Mouse (Mus musculus) ovary, adult 10 weeks (tissue): ENCODE measurements around the gene Smg6. TPM values are rescaled to one million over a fixed set of nuclear protein-coding genes. Genes with fewer than 3 reads are reported as not detected.

Experiments used
- polyA plus RNA-seq: library from polyadenylated mRNA; stranded (reverse); fragments of 350-450 nt; fragmentation: Illumina TruSeq; extraction: RNeasy Lipid Tissue Mini Kit (QIAGEN cat#74804); gene quantifications from one replicate; pipeline ENCODE4 v1.2.3, GENCODE M21; 2014

Smg6 gene
- 21.2 TPM for polyA plus RNA-seq

DNA sequence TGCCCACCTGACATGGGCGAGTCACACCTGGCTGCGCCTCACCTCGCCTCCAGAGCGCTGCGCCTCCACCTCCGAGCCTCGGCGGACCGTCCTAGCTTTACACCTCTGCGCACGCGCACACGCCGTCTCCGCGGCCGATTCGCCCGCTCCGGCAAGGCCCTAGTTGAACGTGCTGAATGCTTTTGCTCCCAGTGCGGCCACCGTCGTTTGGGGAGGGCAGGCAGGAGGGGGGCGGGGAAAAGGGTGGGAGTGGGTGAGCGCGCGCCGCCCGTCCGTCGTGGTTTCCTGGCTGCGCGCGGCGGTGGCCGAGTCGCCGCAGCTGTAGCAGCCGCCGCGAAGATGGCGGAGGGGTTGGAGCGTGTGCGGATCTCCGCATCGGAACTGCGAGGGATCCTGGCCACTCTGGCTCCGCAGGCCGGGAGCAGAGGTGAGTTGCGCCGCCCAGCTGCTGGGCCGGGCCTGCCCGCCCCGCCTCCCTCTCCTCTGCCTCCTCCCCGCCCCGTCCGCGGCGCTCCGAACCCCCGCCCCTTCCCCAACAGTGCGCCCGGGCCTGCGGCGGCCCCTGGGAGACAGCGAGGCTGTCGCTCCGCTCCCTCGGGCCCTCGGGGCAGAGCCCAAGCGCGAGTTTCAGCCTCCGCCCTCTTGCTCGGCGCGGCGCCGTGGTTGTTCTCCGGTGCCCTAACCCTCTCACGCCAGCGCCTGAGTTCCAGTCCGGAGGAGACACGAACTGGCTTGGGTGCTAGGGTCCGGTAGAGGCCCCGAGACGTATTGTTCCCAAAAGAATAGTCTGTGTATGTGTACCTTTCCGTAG is at the start of gene Smg6, which contains the start of gene Srr:
TSS of gene Smg6 (plus strand) at position 247 of the 811 bp plus-strand sequence.
TSS of gene Srr (minus strand) at position 372 of the 811 bp plus-strand sequence.

DNA sequence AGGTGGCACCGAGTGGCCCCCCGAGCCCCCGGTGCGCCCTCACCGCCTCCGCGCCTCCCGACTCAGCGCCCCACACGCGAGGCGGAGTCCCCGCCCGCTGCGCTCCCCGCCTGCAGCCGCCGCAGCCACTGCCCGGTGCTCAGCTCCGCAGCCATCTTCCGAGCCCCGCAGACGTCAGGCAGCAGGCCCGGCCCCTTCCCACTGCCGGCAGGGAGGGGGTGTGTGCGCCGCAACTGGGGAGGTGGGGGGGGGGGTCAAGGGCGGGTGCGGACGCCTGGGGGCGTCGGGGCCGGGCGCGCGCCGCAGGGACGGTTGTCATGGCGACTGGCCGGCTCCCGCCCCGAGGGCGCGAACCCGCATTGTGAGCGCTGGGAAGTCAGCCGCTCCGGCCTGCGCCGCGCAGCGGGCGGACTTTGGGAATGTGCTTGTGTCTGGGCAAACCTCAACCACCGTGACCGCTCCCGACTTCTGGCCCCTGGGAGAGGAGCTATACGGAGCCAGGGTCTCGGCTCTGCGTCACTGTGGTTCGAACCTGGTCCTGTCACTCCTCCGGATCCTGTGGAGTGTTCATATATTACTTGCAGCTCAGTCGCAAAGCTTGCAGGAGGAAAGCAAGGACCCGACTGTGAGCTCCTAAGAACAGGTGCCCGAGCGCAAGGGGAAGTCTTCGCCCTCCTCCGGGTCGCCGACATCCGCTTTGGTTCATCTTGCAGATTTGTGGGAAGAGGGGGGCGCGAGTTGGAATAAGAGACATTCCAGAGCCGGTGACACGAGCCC is 28.5 kb upstream of the Smg6 start, which contains the start of gene Sgsm2:
TSS of gene Sgsm2 (minus strand) at position 160 of the 777 bp plus-strand sequence.

DNA sequence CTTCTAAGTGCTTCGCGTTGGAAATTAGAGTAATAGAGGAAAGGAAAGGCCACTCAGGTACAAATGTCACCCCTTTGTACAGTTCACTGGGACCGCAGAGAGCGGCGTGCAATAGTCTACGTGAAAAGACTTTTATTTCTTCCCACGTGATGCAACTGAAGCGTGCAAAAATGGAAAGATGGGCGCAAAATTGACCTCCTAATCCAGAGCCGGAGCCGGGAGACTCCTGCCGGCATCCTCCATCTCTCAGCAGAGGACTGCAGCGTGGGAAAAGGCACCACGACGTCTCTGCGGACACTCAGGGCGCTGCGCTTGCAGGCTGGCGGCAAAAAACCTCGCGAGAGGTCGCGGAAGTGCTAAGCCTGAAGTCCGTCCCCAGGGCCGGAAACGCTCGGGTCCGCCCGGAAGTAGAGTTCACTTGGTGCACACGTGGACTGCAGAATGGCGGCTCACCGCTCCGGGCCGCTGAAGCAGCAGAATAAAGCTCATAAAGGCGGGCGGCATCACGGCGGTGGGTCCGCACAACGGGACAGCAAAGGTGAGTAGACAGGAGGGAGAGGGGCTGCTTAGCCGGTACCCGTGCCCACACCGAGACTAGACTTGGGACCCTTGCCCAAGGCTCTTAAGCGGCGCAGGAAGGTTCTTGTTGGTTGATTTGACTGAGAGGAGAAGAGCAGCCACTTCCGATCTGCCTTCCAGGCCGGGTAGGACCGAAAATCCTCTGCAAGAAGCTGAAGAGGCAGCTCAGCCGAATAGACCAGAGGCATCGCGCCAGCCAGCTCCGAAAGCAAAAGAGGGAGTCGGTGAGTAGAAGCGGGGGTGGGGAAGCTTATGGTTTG is 27.7 kb upstream of the Smg6 start, which contains the start of gene Tsr1:
TSS of gene Tsr1 (plus strand) at position 394 of the 839 bp plus-strand sequence.

DNA sequence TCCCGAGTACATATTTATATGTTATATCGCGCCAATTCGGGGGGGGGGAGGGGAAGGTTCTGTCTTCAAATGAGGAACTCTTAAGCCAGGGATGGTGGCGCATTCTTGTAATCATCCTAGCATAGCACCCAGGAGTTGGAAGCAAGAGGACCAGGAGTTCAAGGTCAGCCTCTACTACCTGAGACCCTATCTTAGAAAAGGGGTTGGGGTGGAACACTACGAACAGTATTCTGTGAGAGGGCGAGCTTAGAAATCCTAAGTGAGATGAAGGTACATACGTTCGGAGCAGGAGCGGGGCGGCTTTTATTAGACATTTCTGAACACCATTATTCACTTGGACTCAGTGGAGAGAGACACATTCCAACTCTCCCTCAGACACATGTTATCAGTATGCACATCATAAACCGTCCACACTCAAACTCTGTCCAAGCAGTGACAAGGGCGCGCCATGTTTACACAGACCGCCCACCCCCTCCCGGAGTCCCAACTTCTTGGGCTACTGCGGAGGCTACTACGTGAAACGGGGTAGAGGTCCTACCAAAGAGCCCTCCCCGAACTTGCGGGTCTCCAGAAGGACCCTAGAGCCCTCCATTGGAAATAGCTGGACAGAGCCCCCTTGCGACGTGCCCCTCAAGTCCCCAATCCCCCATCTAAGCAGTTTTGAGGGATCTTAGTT is 243.9 kb downstream of the Smg6 start, which contains the start of gene Hic1:
TSS of gene Hic1 (minus strand) at position 115 of the 676 bp plus-strand sequence.

DNA sequence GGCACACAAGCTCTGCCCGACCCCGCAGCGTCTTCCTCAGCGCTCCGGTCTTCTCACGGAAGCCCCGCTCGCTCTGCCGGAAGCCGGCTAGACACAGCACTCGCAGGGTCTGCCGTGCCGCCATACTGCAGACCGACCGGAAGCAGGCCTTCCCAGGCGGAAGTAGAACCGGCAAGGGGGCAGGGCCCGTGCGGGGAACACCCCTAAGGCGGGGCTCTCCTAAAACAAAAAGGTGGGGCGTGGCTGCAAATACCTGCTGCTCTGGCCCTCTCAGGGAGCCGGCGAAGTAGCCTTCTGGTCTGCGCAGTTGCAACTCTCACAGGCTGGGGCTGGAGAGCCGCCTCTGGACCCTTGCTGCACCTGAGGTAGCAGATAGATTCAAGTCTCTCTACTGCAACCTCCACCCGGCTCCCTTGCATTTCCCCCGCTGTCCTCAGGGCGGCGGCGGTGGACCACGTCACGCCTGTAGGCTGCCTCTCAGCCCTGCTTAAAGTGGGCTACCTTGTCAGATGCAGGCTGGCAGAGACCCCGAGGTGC is 253.1 kb downstream of the Smg6 start, which contains the start of gene Ovca2:
TSS of gene Ovca2 (minus strand) at position 164 of the 537 bp plus-strand sequence.

DNA sequence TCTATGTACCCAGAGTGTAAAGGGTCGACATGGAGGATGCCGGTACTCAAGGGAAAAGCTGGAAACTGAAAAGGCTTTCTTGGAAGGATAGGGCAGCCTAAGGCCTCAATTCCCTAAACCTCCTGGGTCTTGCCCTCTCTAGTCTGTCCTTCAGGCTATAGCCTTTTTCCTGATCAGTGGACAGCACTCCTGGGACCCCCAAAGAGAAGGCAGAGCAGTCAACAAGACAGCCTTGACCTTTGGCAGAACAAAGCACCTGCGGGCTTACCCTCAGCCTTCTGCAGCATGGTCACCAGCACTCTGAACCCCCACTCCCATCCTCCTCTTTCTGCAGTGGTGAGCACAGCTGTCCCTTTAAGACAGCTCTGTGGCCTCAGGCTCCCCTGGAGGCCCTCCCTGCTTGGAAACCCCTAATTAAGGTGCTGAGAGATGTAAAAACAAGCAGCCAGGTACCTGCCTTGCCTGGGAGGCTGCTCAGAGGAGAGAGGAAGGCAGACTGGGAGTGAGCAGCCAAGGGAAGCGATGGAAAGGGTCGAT is 265.4 kb downstream of the Smg6 start, which contains the start of gene Dph1:
TSS of gene Dph1 (minus strand) at position 337 of the 537 bp plus-strand sequence.

DNA sequence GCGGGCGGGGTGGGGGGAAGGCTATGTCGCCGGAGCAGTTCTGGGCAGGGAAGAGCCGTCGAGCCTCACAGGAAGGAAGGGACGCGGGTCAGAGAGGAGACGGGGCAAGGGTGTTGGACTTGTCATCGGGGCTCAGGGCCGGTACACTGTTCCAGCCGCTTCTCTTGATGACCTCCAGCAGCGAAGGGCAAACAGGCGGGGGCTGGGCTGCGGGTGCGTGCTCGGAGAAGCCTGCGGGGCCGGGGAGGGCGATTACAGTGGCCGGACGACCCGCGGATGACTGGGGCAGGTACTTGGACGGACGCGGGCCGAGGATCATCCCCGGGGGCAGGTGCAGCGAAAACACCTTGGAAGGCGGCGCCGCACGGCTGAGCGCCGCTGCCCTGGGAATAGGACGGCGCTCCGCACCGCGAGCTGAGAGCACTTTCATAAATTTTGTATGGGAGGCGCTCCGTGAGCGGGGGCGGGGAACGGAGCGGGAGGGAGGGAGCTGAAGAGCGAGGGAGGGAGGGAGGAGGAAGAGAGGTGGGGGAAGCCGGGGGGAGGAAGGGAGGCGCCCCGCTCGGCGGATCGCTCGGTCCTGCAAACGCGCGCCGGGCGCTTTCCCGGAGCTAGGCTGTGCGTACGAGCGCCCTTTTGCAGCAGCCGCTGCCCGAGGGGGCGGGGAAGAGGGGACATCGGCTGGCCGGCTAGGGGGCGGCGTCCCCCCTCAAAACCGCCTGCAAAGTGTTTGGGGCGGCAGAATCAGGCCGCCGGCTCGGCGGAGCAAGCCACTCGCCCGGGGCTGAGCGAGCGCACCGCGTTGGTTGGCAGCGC is 267.8 kb downstream of the Smg6 start, which contains the start of gene Rtn4rl1:
TSS of gene Rtn4rl1 (plus strand) at position 528 of the 816 bp plus-strand sequence.

Other genes with a start within 250 kb of the Smg6 start
- gene Pafah1b1, start 201.2 kb upstream of the Smg6 start, polyA plus RNA-seq, result 836 TPM
- gene Mettl16, start 155.0 kb upstream of the Smg6 start, polyA plus RNA-seq, result 46.3 TPM
- 3.0 TPM for gene Mnt, start 94.9 kb upstream of the Smg6 start, polyA plus RNA-seq
- gene Sgsm2, start 28.8 kb upstream of the Smg6 start, polyA plus RNA-seq, result 0.83 TPM
- gene Tsr1, start 27.8 kb upstream of the Smg6 start, polyA plus RNA-seq, result 61.1 TPM
- 50.9 TPM for gene Srr, start 125 bp downstream of the Smg6 start, polyA plus RNA-seq
- 0.88 TPM for gene Hic1, start 243.7 kb downstream of the Smg6 start, polyA plus RNA-seq